Comparison of ENCODE assay signal across 10 mouse cellular contexts in genomic region chr10:25295836-25296235, GRCm38 (mm10). TPM values are rescaled to one million over a fixed set of nuclear protein-coding genes. Genes with fewer than 3 reads are reported as not detected.
DNase-seq lines count a peak whose midpoint lies in the region; ATAC-seq and TF ChIP-seq lines count a peak whose summit lies in the region.
"Had no signal": no experiment of that assay in that cellular context is flagged by ENCODE, and none has a peak within 500 bp of the region (broad histone marks: within the 10 kb centered on the region; RNA-seq: fewer than 3 reads in every experiment).

No protein-coding gene starts in this region.

- 0 out of 2 replicates have a peak overlapping the region, but pooled peaks have one; percentile 70 for H3K4me3 ChIP-seq in heart, embryonic 10.5 days
- peak overlapping the region; percentile 58; the same call in 1 of the 2 replicates for H3K4me3 ChIP-seq in left cerebral cortex, adult 2 months
- no peak overlapping the region for H3K4me3 ChIP-seq in MEL (ENCODE audit: control insufficient read depth in 1 of 2, insufficient read depth in 1 of 2, low read depth in 2 of 2, low read length in 2 of 2)
- H3K4me3 ChIP-seq in embryonic facial prominence, embryonic 14.5 days (ENCODE audit: low read depth, low read length), result no peak overlapping the region

- no peak overlapping the region; the same call in 1 of the 2 replicates for H3K4me2 ChIP-seq in embryonic facial prominence, embryonic 14.5 days (ENCODE audit: low read depth, low read length)

- no peaks in the 10 kb centered on the region for H3K9me3 ChIP-seq in heart, embryonic 10.5 days
- no peaks in the 10 kb centered on the region for H3K9me3 ChIP-seq in MEL (replicated peaks; ENCODE audit: insufficient read depth, low read length)
- no peaks in the 10 kb centered on the region for H3K9me3 ChIP-seq in embryonic facial prominence, embryonic 14.5 days (ENCODE audit: control insufficient read depth, low read length)
- H3K9me3 ChIP-seq: forebrain, embryonic 10.5 days; neural tube, embryonic 12.5 days had no signal

- no peak for ATAC-seq in embryonic facial prominence, embryonic 14.5 days (ENCODE audit: low read depth)

- no peak for TF ChIP-seq CTCF in left cerebral cortex, adult 2 months (IDR thresholded peaks at IDR 0.05)
- no peak for TF ChIP-seq CTCF in MEL (IDR thresholded peaks at IDR 0.05 in 2 of 3, conservative IDR thresholded peaks at IDR 0.05 in 1 of 3; ENCODE audit: control insufficient read depth in 1 of 3, insufficient read depth in 1 of 3, low read depth in 2 of 3, low read length in 3 of 3, poor library complexity in 1 of 3, severe bottlenecking in 1 of 3)

- H3K27ac ChIP-seq in heart, embryonic 10.5 days, result no peak overlapping the region
- H3K27ac ChIP-seq in left cerebral cortex, adult 2 months, result peak overlapping the region; percentile 76
- no peak overlapping the region for H3K27ac ChIP-seq in MEL (ENCODE audit: control insufficient read depth, low read depth, low read length)
- peak overlapping the region; percentile 61 for H3K27ac ChIP-seq in embryonic facial prominence, embryonic 14.5 days (replicated peaks; ENCODE audit: low read depth, low read length)
- H3K27ac ChIP-seq: neural tube, embryonic 12.5 days had no signal

- TF ChIP-seq RAD21 in MEL (IDR thresholded peaks at IDR 0.05; ENCODE audit: low read depth, low read length), result no peak

- TF ChIP-seq EP300 in MEL (IDR thresholded peaks at IDR 0.05; ENCODE audit: low read depth in 1 of 2, low read length in 2 of 2), result no peak

- no peak overlapping the region for H3K9ac ChIP-seq in MEL (ENCODE audit: control insufficient read depth, low read depth, low read length, poor library complexity, severe bottlenecking)
- H3K9ac ChIP-seq in embryonic facial prominence, embryonic 14.5 days (ENCODE audit: low read depth, low read length), result no peak overlapping the region

- H3K4me1 ChIP-seq in heart, embryonic 10.5 days, result peaks cover 22% of the 10 kb centered on the region
- peaks cover 0 to 11% of the 10 kb centered on the region in 2 experiments; a peak in 2 of 4 replicates for H3K4me1 ChIP-seq in MEL (ENCODE audit: control insufficient read depth in 1 of 2, insufficient read depth in 2 of 2, low read length in 2 of 2)
- H3K4me1 ChIP-seq in embryonic facial prominence, embryonic 14.5 days (ENCODE audit: control insufficient read depth, insufficient read depth, low read length), result peaks cover 19% of the 10 kb centered on the region

- H3K79me2 ChIP-seq in MEL (ENCODE audit: control insufficient read depth, insufficient read depth, low read length, poor library complexity), result peaks cover 2% of the 10 kb centered on the region; the same call in 1 of the 2 replicates

- WGBS in heart, embryonic 10.5 days, result 85% methylated on average over 9 of the region's 9 CpGs
- 82% methylated on average over 9 of the region's 9 CpGs for WGBS in embryonic facial prominence, embryonic 14.5 days

- H3K27me3 ChIP-seq in heart, embryonic 10.5 days (ENCODE audit: insufficient read depth, poor library complexity, severe bottlenecking), result no peaks in the 10 kb centered on the region
- H3K27me3 ChIP-seq in MEL (ENCODE audit: control insufficient read depth in 1 of 2, insufficient read depth in 2 of 2, low read length in 2 of 2), result no peaks in the 10 kb centered on the region
- no peaks in the 10 kb centered on the region for H3K27me3 ChIP-seq in embryonic facial prominence, embryonic 14.5 days (replicated peaks; ENCODE audit: control insufficient read depth, insufficient read depth, low read length)
- H3K27me3 ChIP-seq: neural tube, embryonic 12.5 days had no signal

- TF ChIP-seq POLR2A in MEL (IDR thresholded peaks at IDR 0.05; ENCODE audit: control insufficient read depth in 1 of 2, insufficient read depth in 1 of 2, low read depth in 1 of 2, low read length in 2 of 2, poor library complexity in 1 of 2), result no peak

- intact Hi-C loops in heart, postnatal 10 days (cut with DNase I), result loop anchor here (2.0 to 5.0 kb wide), 2 partner anchors 65 to 141 kb away; no protein-coding TSS in a partner anchor
- intact Hi-C loops in left cerebral cortex, adult 2 months (cut with DNase I), result loop anchor here (2.0 kb wide), 2 partner anchors 35 to 65 kb away; no protein-coding TSS in a partner anchor

- H3K36me3 ChIP-seq in heart, embryonic 10.5 days, result no peaks in the 10 kb centered on the region
- peaks cover 0 to 8% of the 10 kb centered on the region in 2 experiments; a peak in 2 of 4 replicates for H3K36me3 ChIP-seq in MEL (ENCODE audit: control insufficient read depth in 1 of 2, insufficient read depth in 2 of 2, low read length in 2 of 2)
- no peaks in the 10 kb centered on the region for H3K36me3 ChIP-seq in embryonic facial prominence, embryonic 14.5 days (ENCODE audit: control insufficient read depth, insufficient read depth, low read length)
- H3K36me3 ChIP-seq: forebrain, embryonic 10.5 days; neural tube, embryonic 12.5 days had no signal

- no peak for DNase-seq in heart, embryonic 10.5 days (ENCODE audit: low spot score)
- no peak for DNase-seq in heart, postnatal 10 days
- no peak for DNase-seq in left cerebral cortex, adult 2 months (ENCODE audit: extremely low spot score in 1 of 2, low spot score in 2 of 2)
- DNase-seq in left cerebral cortex, adult 11 months (ENCODE audit: low spot score), result no peak
- DNase-seq in MEL (ENCODE audit: low read depth, low spot score), result peak; percentile 14
- DNase-seq in embryonic facial prominence, embryonic 14.5 days (ENCODE audit: low spot score), result no peak
- DNase-seq in urinary bladder, postnatal 10 days (ENCODE audit: low spot score), result no peak
- no peak for DNase-seq in spleen, postnatal 4 days (ENCODE audit: low spot score in 2 of 2)

TF ChIP-seq in MEL, 35 proteins besides CTCF, POLR2A, EP300 and RAD21:
- TF ChIP-seq JUND (IDR thresholded peaks at IDR 0.05; ENCODE audit: low read depth, low read length) (no peak), TBP (IDR thresholded peaks at IDR 0.05; ENCODE audit: low read depth, low read length) (0 out of 2 replicates have a peak, but pooled peaks have one; percentile 4), MAFK (IDR thresholded peaks at IDR 0.05; ENCODE audit: borderline replicate concordance, low read depth, low read length) (no peak), ZKSCAN1 (IDR thresholded peaks at IDR 0.05; ENCODE audit: low read depth, low read length) (no peak)

RNA-seq across cellular contexts. Expression of gene Akap7, which starts 11.8 kb away (rescaled TPM):
- 18.4 and 24.6 TPM in 2 replicates for polyA plus RNA-seq in heart, embryonic 10.5 days (2016; fragmentation: Nextera tagmentation; extraction: Ambion mirVana)
- total RNA-seq in heart, postnatal 10 days (2021), result 10 to 100 TPM; 55.2 to 58.0 TPM
- 10 to 100 TPM; 65.5 to 68.1 TPM for total RNA-seq in left cerebral cortex, adult 2 months (2021)
- total RNA-seq in MEL (2012; rRNA removed), result 1.9 and 2.9 TPM in 2 replicates
- polyA plus RNA-seq in MEL (2012; ENCODE audit: insufficient read depth in 1 of 2, insufficient read length in 2 of 2, low read depth in 1 of 2, low replicate concordance in 2 of 2, missing spikeins in 1 of 2), result 1 to 10 TPM in 1 of 2 experiments, not detected in 1; 7.7 TPM
- polyA plus RNA-seq in embryonic facial prominence, embryonic 14.5 days (2014; fragmentation: Nextera tagmentation; extraction: Ambion mirVana), result 17.5 and 19.3 TPM in 2 replicates

Comparison
In these comparisons a context has a peak if more than half of its experiments do, and no peak if none do; other contexts are left out.
1. H3K27ac ChIP-seq: peak in left cerebral cortex, adult 2 months (single experiment) and embryonic facial prominence, embryonic 14.5 days (single experiment); none in heart, embryonic 10.5 days (single experiment) and MEL (single experiment).
2. H3K4me3 ChIP-seq: peak in heart, embryonic 10.5 days (single experiment) and left cerebral cortex, adult 2 months (single experiment); none in MEL (0 of 2) and embryonic facial prominence, embryonic 14.5 days (single experiment).
3. RNA of gene Akap7, which starts 11.8 kb away (total RNA-seq): 65.5 to 68.1 TPM in left cerebral cortex, adult 2 months and 55.2 to 58.0 TPM in heart, postnatal 10 days; 1.9 to 2.9 TPM in MEL; every median in the first group is over 10 times any median in the second.